Mouse (Mus musculus) cerebellum, adult 2 months (tissue): ENCODE measurements around the gene Defb25.

Source experiments
- CTCF ChIP-seq: fragments of 200-500 bp; IDR thresholded peaks from 2 replicates; pipeline ENCODE4 v1.5.1; 2011; ENCODE audit warnings: low read depth, mild to moderate bottlenecking, control low read depth, low read length, moderate library complexity, borderline replicate concordance; ENCODE audit not compliant: insufficient read depth
- POLR2A ChIP-seq: fragments of 200-500 bp; IDR thresholded peaks from 2 replicates; pipeline ENCODE4 v1.6.1; 2011; ENCODE audit warnings: low read length, control low read depth, borderline replicate concordance; ENCODE audit not compliant: insufficient read depth

GRCm38 (mm10) chr2:152628066-152628465, 5.2 kb upstream of the Defb25 start:
- TF ChIP-seq CTCF (no peak), POLR2A (no peak)
